Mouse (Mus musculus) forebrain, embryonic 14.5 days (tissue): ENCODE data around the gene Plekha1. TPM values are rescaled to one million over a fixed set of nuclear protein-coding genes. Genes with fewer than 3 reads are reported as not detected.

Experiments
- ATAC-seq: fragments of 200-750 bp; cut with Nextera tagmentation; 2 replicates; pipeline ENCODE4 v1.8.0; 2017; ENCODE audit warnings: mild to moderate bottlenecking, moderate library complexity
- DNase-seq: peaks from one replicate; pipeline ENCODE4 v3.0.0-alpha.2; 2015; ENCODE audit warnings: low spot score
- H3K27ac ChIP-seq: fragments of 300-500 bp; sonication (generic); 2 replicates; pipeline ENCODE4 v1.5.1; 2014; ENCODE audit warnings: low read depth, mild to moderate bottlenecking, control low read depth, low read length, moderate library complexity
- H3K27me3 ChIP-seq: fragments of 300-500 bp; sonication (generic); replicated peaks from 2 replicates; pipeline ENCODE4 v1.6.1; 2014; ENCODE audit warnings: low read length, control low read depth, mixed read lengths; ENCODE audit not compliant: control insufficient read depth, insufficient read depth
- H3K36me3 ChIP-seq: fragments of 300-500 bp; sonication (generic); 2 replicates; pipeline ENCODE4 v1.6.1; 2014; ENCODE audit warnings: low read length, control low read depth; ENCODE audit not compliant: control insufficient read depth, insufficient read depth
- H3K4me1 ChIP-seq: fragments of 300-500 bp; sonication (generic); 2 replicates; pipeline ENCODE4 v1.6.1; 2014; ENCODE audit warnings: antibody characterized with exemption, low read length, control low read depth; ENCODE audit not compliant: control insufficient read depth, insufficient read depth
- H3K4me2 ChIP-seq: fragments of 300-500 bp; sonication (generic); 2 replicates; pipeline ENCODE4 v1.6.1; 2014; ENCODE audit warnings: mild to moderate bottlenecking, control low read depth, low read length
- H3K4me3 ChIP-seq: fragments of 300-500 bp; sonication (generic); 2 replicates; pipeline ENCODE4 v1.5.1; 2014; ENCODE audit warnings: low read depth, low read length, control low read depth
- H3K9ac ChIP-seq: fragments of 300-500 bp; sonication (generic); 2 replicates; pipeline ENCODE4 v1.6.1; 2014; ENCODE audit warnings: mild to moderate bottlenecking, low read length, control low read depth, moderate library complexity
- H3K9me3 ChIP-seq: fragments of 300-500 bp; sonication (generic); replicated peaks from 2 replicates; pipeline ENCODE4 v1.6.1; 2016; ENCODE audit warnings: low read length, control low read depth, mixed read lengths; ENCODE audit not compliant: control insufficient read depth
- WGBS: fragments of 180-500 bp; shearing (Covaris S2); extraction: QIAGEN DNeasy Blood & Tissue Kit; methylation state at CpG from one replicate; pipeline ENCODE4 v1.1.7; 2014; 5-methylcytosine and 5-hydroxymethylcytosine counted together
- polyA plus RNA-seq: library from polyadenylated mRNA; unstranded; fragments of >200 nt; fragmentation: Nextera tagmentation; extraction: Ambion mirVana; gene quantifications from 2 replicates; pipeline ENCODE4 v1.2.1, GENCODE M21; 2014

Gene Plekha1
- polyA plus RNA-seq, 1 experiment from 2014 or later, result 30.6 TPM

DNA sequence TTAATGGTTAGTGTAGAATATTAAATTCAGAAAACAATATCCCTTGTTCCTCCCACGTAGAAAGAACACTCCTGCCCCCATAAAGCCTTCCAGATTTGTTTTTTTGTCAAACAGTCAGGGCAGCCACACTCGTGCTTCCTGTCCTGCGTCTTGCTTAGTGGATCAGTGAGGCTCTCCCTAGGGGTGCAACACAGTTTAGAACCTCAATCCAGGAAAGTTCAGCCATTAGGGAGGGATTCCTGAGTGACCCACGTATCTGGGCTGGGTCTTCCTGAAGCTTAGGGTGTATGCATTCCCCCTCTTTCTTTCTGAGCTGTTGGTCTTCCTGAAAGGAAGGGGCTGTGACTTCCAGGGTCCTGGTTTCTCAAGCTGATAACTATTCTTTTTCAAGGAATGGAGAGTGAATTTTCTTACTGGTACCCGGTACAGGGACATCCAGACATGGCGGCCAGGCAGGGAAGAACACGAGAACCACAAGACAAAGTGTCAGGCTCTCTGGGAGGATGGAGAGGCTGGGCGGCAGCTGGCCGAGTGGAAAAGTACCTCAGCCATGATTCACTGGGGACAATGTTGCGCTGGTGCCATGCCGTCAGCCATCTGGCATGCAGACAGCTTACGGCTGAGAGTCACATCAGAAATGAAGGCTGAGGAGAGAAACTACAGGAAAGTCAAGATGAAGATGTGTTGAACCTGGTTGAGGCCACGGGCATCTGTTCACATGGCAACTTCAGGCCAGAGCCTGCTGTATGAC lies 57.6 kb downstream of the Plekha1 start:
- no peaks in the 10 kb centered on the region for H3K4me1 ChIP-seq
- no peak overlapping the region for H3K9ac ChIP-seq
- H3K27ac ChIP-seq, result no peak overlapping the region
- no peak overlapping the region for H3K4me3 ChIP-seq
- H3K9me3 ChIP-seq, result no peaks in the 10 kb centered on the region
- DNase-seq (no peak), ATAC-seq (no peak)
- H3K36me3 ChIP-seq, result no peaks in the 10 kb centered on the region
- H3K27me3 ChIP-seq, result no peaks in the 10 kb centered on the region
- H3K4me2 ChIP-seq, result no peak overlapping the region
- WGBS, result 76% methylated on average over 13 of the region's 13 CpGs

DNA sequence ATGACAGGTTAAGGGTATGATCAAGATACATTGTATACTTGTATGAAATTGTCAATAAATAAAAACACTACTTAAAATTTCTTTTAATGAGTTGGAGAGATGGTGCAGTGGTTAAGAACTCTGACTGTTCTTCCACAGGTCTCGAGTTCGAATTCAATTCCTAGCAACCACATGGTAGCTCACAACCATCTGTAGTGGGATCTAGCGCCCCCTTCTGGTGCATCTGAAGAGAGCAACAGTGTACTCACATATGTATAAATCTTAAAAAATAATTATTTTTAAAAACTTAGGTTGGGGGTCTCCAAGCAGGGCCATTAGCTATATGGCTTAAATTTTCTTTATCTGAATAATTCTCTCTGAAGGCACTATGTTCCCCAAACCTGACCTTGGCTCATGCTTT lies 64.8 kb downstream of the Plekha1 start:
- no peaks in the 10 kb centered on the region for H3K9me3 ChIP-seq
- H3K27ac ChIP-seq, result no peak overlapping the region
- H3K4me1 ChIP-seq, result no peaks in the 10 kb centered on the region; the same call in 1 of the 2 replicates
- H3K36me3 ChIP-seq, result no peaks in the 10 kb centered on the region
- WGBS, result 69% methylated on average over 3 of the region's 3 CpGs
- no peak overlapping the region for H3K9ac ChIP-seq
- no peak overlapping the region for H3K4me2 ChIP-seq
- no peak for DNase-seq
- H3K4me3 ChIP-seq, result no peak overlapping the region
- peaks cover 17% of the 10 kb centered on the region for H3K27me3 ChIP-seq
- no peak for ATAC-seq

DNA sequence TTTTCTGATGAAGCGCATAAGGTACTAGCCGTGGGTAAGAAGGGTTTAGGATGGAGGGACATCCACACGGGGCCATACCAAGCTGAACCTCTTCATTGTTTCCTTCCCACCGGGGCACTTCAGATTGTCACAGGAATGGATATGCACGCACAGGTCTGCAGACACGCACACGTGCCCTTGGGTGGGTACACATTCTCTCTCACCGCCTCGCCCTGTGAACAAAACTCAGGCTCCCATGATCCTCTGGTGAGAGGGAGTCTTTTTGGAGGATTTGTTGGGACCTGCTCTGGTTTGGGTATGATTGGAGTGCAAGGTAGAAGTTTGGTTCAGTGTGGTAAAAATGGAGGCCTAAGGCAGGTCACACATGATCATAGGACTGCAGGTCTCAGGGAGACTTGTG lies 67.4 kb downstream of the Plekha1 start:
- Histone ChIP-seq H3K36me3 (no peaks in the 10 kb centered on the region), H3K4me1 (peaks cover 3% of the 10 kb centered on the region; the same call in 1 of the 2 replicates), H3K9me3 (no peaks in the 10 kb centered on the region), H3K4me2 (no peak overlapping the region), H3K9ac (no peak overlapping the region), H3K4me3 (no peak overlapping the region), H3K27me3 (peaks cover 41% of the 10 kb centered on the region), H3K27ac (no peak overlapping the region)
- WGBS, result 87% methylated on average over 9 of the region's 9 CpGs
- ATAC-seq (no peak), DNase-seq (no peak)

DNA sequence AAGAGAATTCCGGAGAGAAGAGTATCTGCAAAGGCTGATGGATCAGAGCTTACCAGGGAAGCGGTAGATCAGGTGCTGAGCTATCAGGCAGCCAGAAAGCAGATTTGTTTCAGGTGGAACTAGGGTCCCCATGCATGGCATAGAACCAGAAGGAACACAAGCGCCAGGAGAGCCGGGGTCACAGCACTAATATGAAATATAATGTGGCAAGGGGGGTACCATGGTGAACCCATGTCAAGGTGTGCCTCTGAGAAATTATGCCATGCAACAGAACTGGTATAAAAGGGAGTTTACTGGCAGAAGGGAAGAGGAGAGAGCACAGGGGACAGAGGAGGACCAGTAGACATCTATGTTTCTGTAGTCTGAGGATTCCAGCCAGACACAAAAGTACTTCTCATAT lies 69.1 kb downstream of the Plekha1 start:
- no peak overlapping the region for H3K4me2 ChIP-seq
- H3K9ac ChIP-seq, result no peak overlapping the region
- H3K4me3 ChIP-seq, result no peak overlapping the region
- H3K36me3 ChIP-seq, result no peaks in the 10 kb centered on the region
- peaks cover 3% of the 10 kb centered on the region; the same call in 1 of the 2 replicates for H3K4me1 ChIP-seq
- 83% methylated on average over 4 of the region's 4 CpGs for WGBS
- ATAC-seq, result no peak
- H3K9me3 ChIP-seq, result no peaks in the 10 kb centered on the region
- no peak for DNase-seq
- peaks cover 48% of the 10 kb centered on the region for H3K27me3 ChIP-seq
- H3K27ac ChIP-seq, result no peak overlapping the region

DNA sequence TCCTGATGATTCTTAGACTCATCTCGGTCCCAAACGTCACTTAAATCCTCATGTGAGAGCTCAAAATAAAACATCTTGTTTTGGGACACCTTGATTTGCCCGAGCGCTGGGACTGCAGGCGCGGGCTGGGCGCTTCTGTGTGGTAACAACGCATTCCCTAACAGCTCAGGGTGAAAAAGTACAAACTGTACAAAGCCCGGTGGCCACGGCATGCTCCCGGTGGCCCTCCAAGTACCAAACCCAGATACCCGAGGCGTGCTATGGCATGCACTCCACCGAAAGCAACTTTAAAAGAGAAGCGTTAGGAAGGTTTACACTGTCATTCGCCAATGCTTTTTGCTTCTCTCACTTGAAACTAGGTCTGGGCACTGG lies 69.9 kb downstream of the Plekha1 start:
- Histone ChIP-seq H3K4me2 (peak overlapping the region; percentile 68), H3K36me3 (no peaks in the 10 kb centered on the region), H3K9ac (peak overlapping the region; percentile 59; the same call in 1 of the 2 replicates), H3K4me1 (peaks cover 3% of the 10 kb centered on the region; the same call in 1 of the 2 replicates), H3K4me3 (peak overlapping the region; percentile 50), H3K9me3 (no peaks in the 10 kb centered on the region), H3K27ac (no peak overlapping the region), H3K27me3 (peaks cover 48% of the 10 kb centered on the region)
- peak; percentile 5; the same call in 1 of the 2 replicates for ATAC-seq
- WGBS, result 9% methylated on average over 16 of the region's 16 CpGs
- no peak for DNase-seq

DNA sequence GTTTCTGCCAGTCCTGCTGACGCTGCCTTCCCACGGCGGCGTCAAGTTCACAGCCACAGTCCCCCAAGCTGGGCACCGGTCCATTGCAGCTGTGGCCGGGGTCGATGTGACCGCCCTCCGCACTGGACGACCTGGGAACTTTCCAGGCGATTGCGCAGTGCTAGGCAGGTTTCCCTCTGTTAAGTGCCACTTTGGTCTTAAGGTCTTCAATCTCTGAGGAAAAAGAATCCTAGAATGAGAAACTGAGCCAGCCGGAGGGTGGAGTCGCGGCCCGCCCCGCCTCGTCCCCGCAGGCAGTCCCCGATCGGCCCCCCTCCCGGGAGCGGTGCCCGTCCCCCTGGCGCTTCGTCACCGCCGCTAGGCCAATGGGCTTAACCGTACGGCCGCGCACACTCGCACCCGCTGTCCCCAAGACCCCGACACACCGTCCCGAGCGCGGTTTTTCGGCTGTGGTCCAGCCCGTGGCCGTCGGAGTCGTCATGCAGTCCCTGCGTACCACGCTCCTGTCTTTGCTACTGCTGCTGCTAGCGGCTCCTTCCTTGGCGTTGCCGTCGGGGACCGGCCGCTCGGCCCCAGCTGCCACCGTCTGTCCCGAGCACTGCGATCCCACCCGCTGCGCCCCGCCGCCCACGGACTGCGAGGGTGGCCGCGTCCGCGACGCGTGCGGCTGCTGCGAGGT lies 70.4 kb downstream of the Plekha1 start, which contains the start of gene Htra1:
Htra1 (plus strand) TSS at position 319 of the 679 bp plus-strand sequence.
- Histone ChIP-seq H3K4me3 (peak within 1 kb of the TSS; percentile 50), H3K9ac (peak within 1 kb of the TSS; percentile 59), H3K27me3 (peaks cover 48% of the 10 kb centered on the region), H3K27ac (no peak within 1 kb of the TSS), H3K9me3 (no peaks in the 10 kb centered on the region), H3K4me1 (peaks cover 3% of the 10 kb centered on the region; the same call in 1 of the 2 replicates), H3K4me2 (peak within 1 kb of the TSS; percentile 68), H3K36me3 (no peaks in the 10 kb centered on the region)
- under 1% methylated on average over 70 of the region's 70 CpGs for WGBS
- peak; percentile 66 for DNase-seq
- peak; percentile 95 for ATAC-seq

DNA sequence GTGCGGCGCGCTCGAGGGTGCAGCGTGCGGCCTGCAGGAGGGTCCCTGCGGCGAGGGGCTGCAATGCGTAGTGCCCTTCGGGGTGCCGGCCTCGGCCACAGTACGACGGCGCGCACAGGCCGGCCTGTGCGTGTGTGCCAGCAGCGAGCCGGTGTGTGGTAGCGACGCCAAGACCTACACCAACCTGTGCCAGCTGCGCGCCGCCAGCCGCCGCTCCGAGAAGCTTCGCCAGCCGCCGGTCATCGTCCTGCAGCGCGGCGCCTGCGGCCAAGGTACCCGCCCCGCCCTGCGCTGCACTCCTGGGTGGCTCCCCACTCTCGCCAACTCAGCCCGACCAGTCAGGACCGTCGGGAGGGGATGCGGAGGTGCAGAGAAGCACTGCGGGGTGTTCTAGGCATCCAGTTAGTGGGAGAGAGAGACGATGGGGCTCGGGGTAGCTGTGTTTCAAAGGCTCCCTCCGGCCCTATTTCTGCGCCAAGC lies 71.0 kb downstream of the Plekha1 start:
- DNase-seq, result peak; percentile 16
- 1% methylated on average over 40 of the region's 49 CpGs for WGBS
- Histone ChIP-seq H3K9ac (peak overlapping the region; percentile 59), H3K27me3 (peaks cover 48% of the 10 kb centered on the region), H3K4me3 (peak overlapping the region; percentile 50), H3K27ac (no peak overlapping the region), H3K4me1 (peaks cover 3% of the 10 kb centered on the region; the same call in 1 of the 2 replicates), H3K9me3 (no peaks in the 10 kb centered on the region), H3K36me3 (no peaks in the 10 kb centered on the region), H3K4me2 (peak overlapping the region; percentile 68)
- ATAC-seq, result peak; percentile 52; the same call in 1 of the 2 replicates

DNA sequence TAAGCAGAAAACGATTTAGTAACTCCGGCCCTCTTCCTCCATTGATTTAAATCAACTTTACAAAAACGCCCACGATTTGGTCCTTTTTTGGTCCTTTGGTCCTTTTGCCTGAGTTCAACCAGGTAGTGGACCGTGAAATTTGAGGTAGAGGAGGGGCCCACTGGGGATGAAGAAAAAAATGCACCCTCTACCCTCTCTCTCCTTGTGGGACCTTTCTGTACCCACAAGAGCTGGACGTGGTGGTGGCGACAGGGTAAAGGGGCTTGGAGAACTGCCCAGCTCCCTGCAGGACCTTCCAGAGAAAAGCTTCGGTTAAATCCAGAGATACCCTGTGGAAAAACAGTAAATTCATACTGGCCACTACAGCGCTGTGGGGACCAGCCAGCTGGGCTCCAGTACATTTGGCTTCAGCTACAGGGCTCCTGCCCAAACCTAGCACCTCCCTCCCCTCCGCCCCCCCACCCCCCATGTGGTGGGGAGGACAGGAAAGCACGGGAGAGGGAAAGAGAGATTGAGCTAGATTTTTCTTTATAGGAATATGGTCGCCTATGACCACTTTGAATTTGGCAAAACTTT lies 71.8 kb downstream of the Plekha1 start:
- Histone ChIP-seq H3K27me3 (peaks cover 48% of the 10 kb centered on the region), H3K9me3 (no peaks in the 10 kb centered on the region), H3K4me3 (peak overlapping the region; percentile 50; the same call in 1 of the 2 replicates), H3K4me2 (peak overlapping the region; percentile 68), H3K27ac (no peak overlapping the region), H3K4me1 (peaks cover 3% of the 10 kb centered on the region; the same call in 1 of the 2 replicates), H3K9ac (no peak overlapping the region), H3K36me3 (no peaks in the 10 kb centered on the region)
- 29% methylated on average over 12 of the region's 12 CpGs for WGBS
- ATAC-seq, result no peak
- no peak for DNase-seq
